Mouse (Mus musculus): ENCODE measurements at regions not wholly inside any gene's neighbourhood (a gene's known extent, or its start where the extent isn't known, plus 50 kb on each side); places are given as distances from the start of the nearest gene placed in this dataset.

DNA sequence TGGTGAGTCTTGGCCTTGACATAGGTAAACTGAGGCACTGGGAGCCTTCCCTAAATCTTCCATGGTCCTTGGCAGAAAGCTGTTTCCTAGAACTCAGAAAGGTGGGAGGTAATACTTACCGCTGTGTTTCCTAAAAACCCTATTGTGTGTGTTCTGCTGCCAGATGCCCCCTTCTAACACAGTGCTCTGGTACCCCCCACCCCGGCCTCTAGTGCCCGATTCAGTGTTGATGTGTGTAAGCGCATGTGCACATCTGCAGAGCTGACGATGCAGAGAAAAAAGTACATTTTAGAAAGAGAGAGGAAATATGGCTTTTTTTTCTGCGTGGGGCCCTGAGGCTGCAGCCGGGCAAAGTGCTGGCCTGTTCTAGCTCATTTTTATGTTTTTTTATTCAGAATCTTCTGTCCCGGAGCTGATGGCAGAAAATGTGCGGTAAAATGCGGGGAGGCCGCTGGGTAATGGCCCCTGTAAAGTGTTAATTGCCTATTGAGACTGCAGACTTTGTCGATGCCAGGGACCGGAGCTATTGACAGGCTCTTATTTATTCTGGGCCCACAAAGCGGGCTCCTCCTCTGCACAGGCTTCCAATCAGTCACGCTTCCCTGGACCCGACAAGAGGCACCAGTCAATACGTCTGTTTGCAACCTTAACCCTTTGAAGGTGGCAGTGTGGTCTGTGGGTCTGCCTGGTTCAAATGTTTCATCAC lies 208.0 kb downstream of the Dhx35 start:
- Histone ChIP-seq H3ac (ENCODE audit: control insufficient read depth, insufficient read length, low read depth) (no peak overlapping the region), H3K27me3 (ENCODE audit: control insufficient read depth, insufficient read depth, insufficient read length) (no peaks in the 10 kb centered on the region), H3K36me3 (ENCODE audit: control insufficient read depth, insufficient read depth) (no peaks in the 10 kb centered on the region), H3K4me3 (ENCODE audit: insufficient read depth, poor library complexity, severe bottlenecking) (no peak overlapping the region), H3K79me2 (ENCODE audit: control insufficient read depth, insufficient read depth) (no peaks in the 10 kb centered on the region), H3K79me3 (ENCODE audit: low read depth) (no peaks in the 10 kb centered on the region)
- TF ChIP-seq USF1 (IDR thresholded peaks at IDR 0.05; ENCODE audit: low read depth) (no peak), FOSL1 (IDR thresholded peaks at IDR 0.05; ENCODE audit: insufficient read depth, low read length, poor library complexity, severe bottlenecking) (no peak), CTCF (IDR thresholded peaks at IDR 0.05; ENCODE audit: control insufficient read depth, insufficient read depth, insufficient read length) (no peak)

DNA sequence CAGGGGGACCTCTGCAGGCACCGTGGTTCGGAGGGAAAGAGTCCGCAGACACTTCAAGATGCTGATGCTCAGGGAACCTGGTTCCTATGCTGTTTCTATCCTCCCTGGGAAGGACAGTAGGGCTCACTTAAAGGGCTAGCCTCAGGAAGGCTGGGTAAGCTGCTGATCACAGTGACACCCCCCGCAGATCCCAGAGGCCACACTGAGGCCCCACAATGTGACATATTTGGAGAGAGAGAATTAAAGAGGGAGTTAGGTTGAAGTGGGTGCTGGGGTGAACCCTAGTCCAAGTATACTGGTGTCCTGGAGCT lies 208.5 kb downstream of the Dhx35 start:
- TF ChIP-seq USF1 (IDR thresholded peaks at IDR 0.05; ENCODE audit: low read depth) (no peak), MAX (IDR thresholded peaks at IDR 0.05) (no peak), FOSL1 (IDR thresholded peaks at IDR 0.05; ENCODE audit: insufficient read depth, low read length, poor library complexity, severe bottlenecking) (no peak), CEBPB (IDR thresholded peaks at IDR 0.05; ENCODE audit: low read depth) (no peak), CTCF (IDR thresholded peaks at IDR 0.05; ENCODE audit: control insufficient read depth, insufficient read depth, insufficient read length) (no peak), MYOD1 (IDR thresholded peaks at IDR 0.05; ENCODE audit: control insufficient read depth, insufficient read length, low read depth) (no peak), MYOG (IDR thresholded peaks at IDR 0.05; ENCODE audit: control insufficient read depth, extremely low read depth, insufficient read length) (no peak)
- Histone ChIP-seq H3K36me3 (ENCODE audit: control insufficient read depth, insufficient read depth) (no peaks in the 10 kb centered on the region), H3K79me3 (ENCODE audit: low read depth) (no peaks in the 10 kb centered on the region), H3ac (ENCODE audit: control insufficient read depth, insufficient read length, low read depth) (no peak overlapping the region), H3K27me3 (ENCODE audit: control insufficient read depth, insufficient read depth, insufficient read length) (no peaks in the 10 kb centered on the region), H3K4me3 (ENCODE audit: insufficient read depth, poor library complexity, severe bottlenecking) (no peak overlapping the region), H3K79me2 (ENCODE audit: control insufficient read depth, insufficient read depth) (no peaks in the 10 kb centered on the region)

DNA sequence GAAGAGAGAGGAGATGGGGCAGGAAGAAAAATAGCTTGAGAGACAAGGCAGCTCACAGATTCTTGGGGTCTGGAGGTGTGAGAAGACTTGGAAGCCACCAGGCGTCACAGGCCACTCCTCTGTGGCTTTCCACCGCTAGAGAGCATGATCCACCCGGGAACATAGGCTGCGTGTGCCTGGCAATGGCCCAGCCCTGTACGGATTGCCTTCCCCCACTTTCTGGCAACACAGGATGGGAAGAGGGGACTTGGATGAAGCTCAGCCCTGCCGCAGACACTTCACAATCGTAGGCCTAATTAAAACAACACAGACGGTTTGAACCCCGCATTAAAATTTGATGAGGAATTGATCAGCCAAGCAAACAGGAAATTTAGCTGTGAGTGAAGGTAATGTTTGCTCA lies 209.8 kb downstream of the Dhx35 start:
- no peaks in the 10 kb centered on the region for H3K36me3 ChIP-seq (ENCODE audit: control insufficient read depth, insufficient read depth)
- no peaks in the 10 kb centered on the region for H3K79me3 ChIP-seq (ENCODE audit: low read depth)
- H3K27me3 ChIP-seq (ENCODE audit: control insufficient read depth, insufficient read depth, insufficient read length), result no peaks in the 10 kb centered on the region
- TF ChIP-seq CEBPB (IDR thresholded peaks at IDR 0.05; ENCODE audit: low read depth) (no peak), USF1 (IDR thresholded peaks at IDR 0.05; ENCODE audit: low read depth) (no peak), MYOG (IDR thresholded peaks at IDR 0.05; ENCODE audit: control insufficient read depth, extremely low read depth, insufficient read length) (no peak), CTCF (IDR thresholded peaks at IDR 0.05; ENCODE audit: control insufficient read depth, insufficient read depth, insufficient read length) (no peak), MAX (IDR thresholded peaks at IDR 0.05) (no peak), FOSL1 (IDR thresholded peaks at IDR 0.05; ENCODE audit: insufficient read depth, low read length, poor library complexity, severe bottlenecking) (no peak), MYOD1 (IDR thresholded peaks at IDR 0.05; ENCODE audit: control insufficient read depth, insufficient read length, low read depth) (no peak)
- no peak overlapping the region for H3ac ChIP-seq (ENCODE audit: control insufficient read depth, insufficient read length, low read depth)
- H3K4me3 ChIP-seq (ENCODE audit: insufficient read depth, poor library complexity, severe bottlenecking), result no peak overlapping the region
- H3K79me2 ChIP-seq (ENCODE audit: control insufficient read depth, insufficient read depth), result no peaks in the 10 kb centered on the region

DNA sequence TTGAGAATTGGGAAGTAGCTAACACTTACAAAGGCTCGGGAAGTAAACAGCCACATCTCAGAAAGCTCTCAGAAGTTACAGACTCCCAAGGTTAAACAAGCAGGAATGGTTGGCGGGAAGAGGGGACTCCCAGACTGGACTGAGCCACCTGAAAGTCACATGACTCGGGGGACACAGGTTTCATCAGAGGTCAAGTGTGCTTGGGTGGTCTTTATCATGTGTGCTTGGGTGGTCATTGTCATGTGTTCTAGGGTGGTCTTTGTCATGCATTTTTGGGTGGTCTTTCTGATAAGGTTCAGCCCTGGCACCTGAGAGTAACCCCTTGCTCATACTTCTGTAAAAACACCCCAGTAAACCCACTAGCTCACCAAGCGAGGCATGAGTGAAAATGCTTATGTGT lies 218.1 kb downstream of the Dhx35 start:
- H3K79me3 ChIP-seq (ENCODE audit: low read depth), result no peaks in the 10 kb centered on the region
- TF ChIP-seq MYOD1 (IDR thresholded peaks at IDR 0.05; ENCODE audit: control insufficient read depth, insufficient read length, low read depth) (no peak), USF1 (IDR thresholded peaks at IDR 0.05; ENCODE audit: low read depth) (no peak), MAX (IDR thresholded peaks at IDR 0.05) (no peak), CEBPB (IDR thresholded peaks at IDR 0.05; ENCODE audit: low read depth) (no peak), FOSL1 (IDR thresholded peaks at IDR 0.05; ENCODE audit: insufficient read depth, low read length, poor library complexity, severe bottlenecking) (no peak), CTCF (IDR thresholded peaks at IDR 0.05; ENCODE audit: control insufficient read depth, insufficient read depth, insufficient read length) (no peak)
- no peaks in the 10 kb centered on the region for H3K36me3 ChIP-seq (ENCODE audit: control insufficient read depth, insufficient read depth)

DNA sequence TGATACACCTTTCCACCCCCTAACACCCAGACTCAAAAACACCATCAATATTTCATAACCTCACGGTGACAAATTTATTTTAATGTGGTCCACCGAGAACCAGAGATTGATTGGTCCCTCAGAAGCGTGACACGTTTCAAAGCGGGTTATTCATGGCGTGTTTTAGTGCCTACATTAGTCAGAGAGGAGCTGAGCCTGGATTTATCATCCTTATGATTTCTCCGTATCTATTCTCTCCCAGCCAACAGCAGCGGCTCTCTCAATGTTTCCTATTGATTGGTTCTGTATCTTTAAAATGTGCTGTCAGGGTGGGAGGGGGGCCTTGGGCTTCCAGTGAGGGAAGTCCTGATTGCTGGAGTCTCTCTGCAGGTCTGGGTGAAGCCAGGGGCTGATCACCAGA lies 219.9 kb downstream of the Dhx35 start:
- Histone ChIP-seq H3K36me3 (ENCODE audit: control insufficient read depth, insufficient read depth) (no peaks in the 10 kb centered on the region), H3K27me3 (ENCODE audit: control insufficient read depth, insufficient read depth, insufficient read length) (no peaks in the 10 kb centered on the region), H3K4me3 (ENCODE audit: insufficient read depth, poor library complexity, severe bottlenecking) (no peak overlapping the region), H3K79me3 (ENCODE audit: low read depth) (no peaks in the 10 kb centered on the region), H3K79me2 (ENCODE audit: control insufficient read depth, insufficient read depth) (no peaks in the 10 kb centered on the region), H3ac (ENCODE audit: control insufficient read depth, insufficient read length, low read depth) (no peak overlapping the region)
- no peak for TF ChIP-seq CTCF (IDR thresholded peaks at IDR 0.05; ENCODE audit: control insufficient read depth, insufficient read depth, insufficient read length)
- no peak for TF ChIP-seq CEBPB (IDR thresholded peaks at IDR 0.05; ENCODE audit: low read depth)
- no peak for TF ChIP-seq MYOG (IDR thresholded peaks at IDR 0.05; ENCODE audit: control insufficient read depth, extremely low read depth, insufficient read length)
- no peak for TF ChIP-seq MAX (IDR thresholded peaks at IDR 0.05)
- no peak for TF ChIP-seq USF1 (IDR thresholded peaks at IDR 0.05; ENCODE audit: low read depth)
- TF ChIP-seq FOSL1 (IDR thresholded peaks at IDR 0.05; ENCODE audit: insufficient read depth, low read length, poor library complexity, severe bottlenecking), result no peak
- TF ChIP-seq MYOD1 (IDR thresholded peaks at IDR 0.05; ENCODE audit: control insufficient read depth, insufficient read length, low read depth), result no peak

More for the DNA sequence above, 218.1 kb downstream of the Dhx35 start:
- Histone ChIP-seq H3K79me2 (ENCODE audit: control insufficient read depth, insufficient read depth) (no peaks in the 10 kb centered on the region), H3K4me3 (ENCODE audit: insufficient read depth, poor library complexity, severe bottlenecking) (no peak overlapping the region), H3K27me3 (ENCODE audit: control insufficient read depth, insufficient read depth, insufficient read length) (no peaks in the 10 kb centered on the region), H3ac (ENCODE audit: control insufficient read depth, insufficient read length, low read depth) (no peak overlapping the region)

DNA sequence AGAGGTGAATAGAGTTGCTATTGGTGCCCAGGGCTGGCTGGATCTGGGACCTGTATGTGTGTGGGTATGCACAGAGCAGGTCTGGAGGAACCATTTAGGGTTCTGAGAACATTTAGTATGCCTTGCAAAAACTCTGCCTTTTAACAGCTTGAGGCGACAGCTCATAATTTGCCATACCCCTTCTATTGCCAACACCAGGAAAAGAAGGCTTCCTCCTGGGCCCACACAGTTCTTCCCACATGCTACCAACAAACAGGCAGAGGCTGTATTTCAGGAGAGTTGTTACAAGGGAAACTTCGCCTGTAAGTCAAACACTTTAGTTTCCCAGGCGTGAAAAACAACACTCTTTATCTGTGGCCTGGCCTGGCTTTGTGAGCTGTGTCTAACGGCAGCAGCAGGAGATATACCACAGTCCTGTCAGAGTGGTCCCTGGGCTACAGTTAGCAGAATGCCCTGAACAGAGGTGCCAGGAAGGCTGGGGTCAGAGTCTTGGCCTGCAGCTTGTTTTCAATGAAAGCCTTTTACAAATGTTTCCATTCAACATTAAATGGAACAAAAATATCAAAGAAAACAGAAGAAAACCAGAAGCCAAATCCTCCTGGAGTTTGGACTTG lies 225.4 kb downstream of the Dhx35 start:
- TF ChIP-seq USF1 (IDR thresholded peaks at IDR 0.05; ENCODE audit: low read depth) (no peak), MAX (IDR thresholded peaks at IDR 0.05) (no peak), FOSL1 (IDR thresholded peaks at IDR 0.05; ENCODE audit: insufficient read depth, low read length, poor library complexity, severe bottlenecking) (no peak), MYOG (IDR thresholded peaks at IDR 0.05; ENCODE audit: control insufficient read depth, extremely low read depth, insufficient read length) (no peak), CEBPB (IDR thresholded peaks at IDR 0.05; ENCODE audit: low read depth) (no peak), CTCF (IDR thresholded peaks at IDR 0.05; ENCODE audit: control insufficient read depth, insufficient read depth, insufficient read length) (no peak), MYOD1 (IDR thresholded peaks at IDR 0.05; ENCODE audit: control insufficient read depth, insufficient read length, low read depth) (no peak)
- Histone ChIP-seq H3ac (ENCODE audit: control insufficient read depth, insufficient read length, low read depth) (no peak overlapping the region), H3K79me2 (ENCODE audit: control insufficient read depth, insufficient read depth) (no peaks in the 10 kb centered on the region), H3K4me3 (ENCODE audit: insufficient read depth, poor library complexity, severe bottlenecking) (no peak overlapping the region), H3K79me3 (ENCODE audit: low read depth) (no peaks in the 10 kb centered on the region), H3K27me3 (ENCODE audit: control insufficient read depth, insufficient read depth, insufficient read length) (no peaks in the 10 kb centered on the region), H3K36me3 (ENCODE audit: control insufficient read depth, insufficient read depth) (no peaks in the 10 kb centered on the region)
